Mouse (Mus musculus): ENCODE data around the gene Akr1c19. TPM values are rescaled to one million over a fixed set of nuclear protein-coding genes. Genes with fewer than 3 reads are reported as not detected.
"Not testable (repeated sequence)": the region's sequence is repeated elsewhere in the genome, so short reads cannot be mapped to it uniquely, and the experiment has no call there.

Akr1c19 gene
- polyA plus RNA-seq, 1 experiment from 2014 or later, result 4.6 TPM

GRCm38 (mm10) chr13:4211560-4212299 lies 16.8 kb upstream of the Akr1c19 start:
- Histone ChIP-seq H3K4me1 (ENCODE audit: control insufficient read depth, insufficient read depth, low read length) (no peaks in the 10 kb centered on the region), H3K9me3 (ENCODE audit: control insufficient read depth, low read length) (no peaks in the 10 kb centered on the region), H3K4me3 (replicated peaks; ENCODE audit: low read depth, low read length) (no peak overlapping the region), H3K27me3 (ENCODE audit: control insufficient read depth, insufficient read depth, low read length) (no peaks in the 10 kb centered on the region), H3K4me2 (ENCODE audit: low read length) (no peak overlapping the region), H3K27ac (replicated peaks; ENCODE audit: low read depth, low read length) (no peak overlapping the region), H3K9ac (replicated peaks; ENCODE audit: low read length) (no peak overlapping the region), H3K36me3 (ENCODE audit: control insufficient read depth, insufficient read depth, low read length) (no peaks in the 10 kb centered on the region)
- ATAC-seq (ENCODE audit: low FRiP score, low TSS enrichment), result 0 out of 2 replicates have a peak, but pooled peaks have one; percentile 14
- 58% methylated on average over 20 of the region's 20 CpGs for WGBS
- peak; percentile 20 for DNase-seq

- Histone ChIP-seq H3K9ac (replicated peaks; ENCODE audit: low read length) (no peak overlapping the region), H3K36me3 (ENCODE audit: control insufficient read depth, insufficient read depth, low read length) (no peaks in the 10 kb centered on the region), H3K4me3 (replicated peaks; ENCODE audit: low read depth, low read length) (no peak overlapping the region), H3K9me3 (ENCODE audit: control insufficient read depth, low read length) (no peaks in the 10 kb centered on the region), H3K4me1 (ENCODE audit: control insufficient read depth, insufficient read depth, low read length) (no peaks in the 10 kb centered on the region), H3K27me3 (ENCODE audit: control insufficient read depth, insufficient read depth, low read length) (no peaks in the 10 kb centered on the region), H3K27ac (replicated peaks; ENCODE audit: low read depth, low read length) (no peak overlapping the region), H3K4me2 (ENCODE audit: low read length) (no peak overlapping the region)
- 45% methylated on average over 3 of the region's 3 CpGs for WGBS
- ATAC-seq (ENCODE audit: low FRiP score, low TSS enrichment) (no peak), DNase-seq (peak; percentile 28)
Measured at GRCm38 (mm10) chr13:4212309-4212708, 16.2 kb upstream of the Akr1c19 start.

DNA sequence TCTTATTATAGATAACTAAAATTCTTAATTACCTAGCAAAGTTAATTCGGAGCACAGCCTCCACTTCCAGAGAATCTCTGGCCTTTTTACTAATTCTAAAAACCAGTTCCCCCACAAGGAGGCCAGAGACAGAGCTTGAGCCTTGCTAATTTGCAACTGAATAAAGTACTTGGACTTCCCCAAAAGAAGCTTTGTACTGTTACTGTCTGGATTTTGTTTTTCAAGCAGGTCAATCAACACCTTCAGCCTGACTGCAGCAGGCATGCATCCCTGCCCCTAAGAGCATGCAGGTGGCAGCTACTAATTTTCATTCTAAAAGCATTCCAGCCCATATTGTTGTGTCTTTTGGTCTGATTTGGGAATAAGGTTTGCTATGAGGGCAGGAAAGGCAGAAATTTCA lies 13.0 kb upstream of the Akr1c19 start:
- H3K36me3 ChIP-seq (ENCODE audit: control insufficient read depth, insufficient read depth, low read length); H3K4me1 ChIP-seq (ENCODE audit: control insufficient read depth, insufficient read depth, low read length): not testable (repeated sequence)
- WGBS, result 82% methylated on average over 1 of the region's 1 CpGs

DNA sequence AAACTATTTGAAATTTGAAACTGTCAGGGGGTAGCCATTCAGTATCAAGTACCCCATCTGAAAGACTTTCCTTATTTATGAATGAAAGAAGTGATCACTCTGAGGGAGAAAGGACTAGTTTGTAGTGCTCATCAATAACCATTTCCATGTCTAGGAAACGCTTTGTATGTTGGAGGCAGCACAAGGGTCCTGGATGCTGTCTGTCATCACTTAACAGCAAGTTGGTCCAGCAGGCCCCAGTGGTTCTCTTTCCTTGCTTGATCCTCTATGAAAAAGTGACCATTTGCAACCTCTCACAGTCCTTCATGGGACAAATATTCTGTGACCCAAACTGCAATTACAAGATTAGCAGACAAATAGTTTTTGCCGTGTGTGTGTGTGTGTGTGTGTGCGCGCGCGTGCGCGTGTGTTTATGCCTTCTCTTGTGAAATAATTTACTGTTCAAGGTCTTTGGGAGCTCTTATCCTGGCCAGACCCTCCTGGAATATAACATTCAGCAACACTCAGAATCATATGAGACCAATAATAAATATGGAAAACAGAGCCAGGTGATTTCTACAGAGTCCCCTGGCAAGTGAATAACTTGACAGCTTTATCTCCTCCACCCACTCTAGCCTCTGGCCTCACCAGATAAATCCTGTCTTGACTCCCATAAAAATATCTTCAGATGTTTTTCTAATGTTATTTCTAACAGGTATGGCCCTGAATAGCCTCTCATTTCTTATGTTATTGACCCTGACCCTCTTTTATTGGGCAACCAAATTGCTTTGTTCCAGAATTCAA lies 2.5 kb downstream of the Akr1c19 start:
- no peak overlapping the region for H3K4me3 ChIP-seq (replicated peaks; ENCODE audit: low read depth, low read length)
- DNase-seq, result no peak
- no peaks in the 10 kb centered on the region for H3K36me3 ChIP-seq (ENCODE audit: control insufficient read depth, insufficient read depth, low read length)
- H3K27ac ChIP-seq (replicated peaks; ENCODE audit: low read depth, low read length), result no peak overlapping the region
- no peaks in the 10 kb centered on the region for H3K27me3 ChIP-seq (ENCODE audit: control insufficient read depth, insufficient read depth, low read length)
- no peak overlapping the region for H3K4me2 ChIP-seq (ENCODE audit: low read length)
- H3K9ac ChIP-seq (replicated peaks; ENCODE audit: low read length), result no peak overlapping the region
- WGBS, result 97% methylated on average over 8 of the region's 8 CpGs
- H3K4me1 ChIP-seq (ENCODE audit: control insufficient read depth, insufficient read depth, low read length), result no peaks in the 10 kb centered on the region
- no peak for ATAC-seq (ENCODE audit: low FRiP score, low TSS enrichment)
- no peaks in the 10 kb centered on the region for H3K9me3 ChIP-seq (ENCODE audit: control insufficient read depth, low read length)

More for the DNA sequence above, 13.0 kb upstream of the Akr1c19 start:
- ATAC-seq (ENCODE audit: low FRiP score, low TSS enrichment); H3K4me3 ChIP-seq (replicated peaks; ENCODE audit: low read depth, low read length); H3K27ac ChIP-seq (replicated peaks; ENCODE audit: low read depth, low read length); H3K9ac ChIP-seq (replicated peaks; ENCODE audit: low read length); H3K9me3 ChIP-seq (ENCODE audit: control insufficient read depth, low read length); H3K4me2 ChIP-seq (ENCODE audit: low read length); H3K27me3 ChIP-seq (ENCODE audit: control insufficient read depth, insufficient read depth, low read length); DNase-seq: not testable (repeated sequence)

DNA sequence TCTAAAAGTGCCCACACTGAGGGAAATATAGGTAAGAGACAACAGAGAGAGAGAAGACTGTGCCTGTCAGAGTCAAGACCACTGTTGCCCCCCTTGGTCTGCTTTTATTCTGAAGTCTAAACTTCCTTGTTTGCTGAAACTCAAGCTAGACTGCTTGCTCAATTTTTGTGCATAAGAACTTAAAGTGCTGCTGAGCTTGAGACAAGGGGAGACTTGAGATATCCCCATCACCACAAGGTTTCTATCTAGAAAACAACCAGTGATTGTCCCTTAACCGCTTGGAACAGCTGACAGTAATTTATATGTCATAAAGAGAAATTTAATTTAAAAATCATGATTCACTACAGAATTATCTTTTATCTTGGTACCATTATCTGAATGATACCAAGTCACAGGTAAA lies 4.6 kb downstream of the Akr1c19 start:
- 80% methylated on average over 1 of the region's 1 CpGs for WGBS
- ATAC-seq (ENCODE audit: low FRiP score, low TSS enrichment), result no peak
- no peaks in the 10 kb centered on the region for H3K27me3 ChIP-seq (ENCODE audit: control insufficient read depth, insufficient read depth, low read length)

DNA sequence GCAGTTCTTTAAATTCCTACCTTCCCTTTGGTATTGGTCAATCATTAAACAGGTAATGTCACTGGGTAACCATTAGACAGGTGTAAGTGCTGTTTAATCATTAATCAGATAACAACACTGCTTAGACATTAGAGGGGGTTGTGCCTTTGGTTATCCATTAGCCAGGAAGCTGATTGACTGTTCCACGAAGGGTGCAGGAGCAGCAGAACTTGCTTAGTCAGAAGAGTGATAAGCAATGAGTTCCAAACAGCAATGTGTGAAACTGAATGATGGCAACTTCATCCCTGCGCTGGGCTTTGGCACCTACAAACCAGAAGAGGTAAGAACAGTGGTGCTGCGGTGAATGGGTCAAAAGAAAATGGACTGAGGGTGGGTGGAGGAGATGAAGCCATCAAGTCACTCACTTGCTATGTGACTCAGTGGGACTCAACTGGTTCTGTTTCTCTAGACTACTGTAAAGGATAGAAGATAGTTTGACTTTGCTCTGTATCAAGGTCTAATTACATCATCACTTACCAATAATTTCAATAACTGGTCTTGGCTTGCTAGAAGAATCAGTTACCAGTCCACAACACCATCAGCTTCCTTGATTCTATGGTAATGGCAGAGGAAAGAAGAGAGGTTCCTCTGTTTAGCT lies 5.2 kb downstream of the Akr1c19 start:
- H3K4me2 ChIP-seq (ENCODE audit: low read length), result no peak overlapping the region
- 86% methylated on average over 3 of the region's 3 CpGs for WGBS
- ATAC-seq (ENCODE audit: low FRiP score, low TSS enrichment), result no peak
- no peak overlapping the region for H3K9ac ChIP-seq (replicated peaks; ENCODE audit: low read length)
- H3K4me3 ChIP-seq (replicated peaks; ENCODE audit: low read depth, low read length), result no peak overlapping the region
- DNase-seq, result no peak
- no peak overlapping the region for H3K27ac ChIP-seq (replicated peaks; ENCODE audit: low read depth, low read length)
- no peaks in the 10 kb centered on the region for H3K27me3 ChIP-seq (ENCODE audit: control insufficient read depth, insufficient read depth, low read length)
- H3K36me3 ChIP-seq (ENCODE audit: control insufficient read depth, insufficient read depth, low read length), result no peaks in the 10 kb centered on the region
- H3K9me3 ChIP-seq (ENCODE audit: control insufficient read depth, low read length), result no peaks in the 10 kb centered on the region
- H3K4me1 ChIP-seq (ENCODE audit: control insufficient read depth, insufficient read depth, low read length), result no peaks in the 10 kb centered on the region

More for the DNA sequence above, 4.6 kb downstream of the Akr1c19 start:
- Histone ChIP-seq H3K4me1 (ENCODE audit: control insufficient read depth, insufficient read depth, low read length) (no peaks in the 10 kb centered on the region), H3K36me3 (ENCODE audit: control insufficient read depth, insufficient read depth, low read length) (no peaks in the 10 kb centered on the region), H3K9ac (replicated peaks; ENCODE audit: low read length) (no peak overlapping the region), H3K4me3 (replicated peaks; ENCODE audit: low read depth, low read length) (no peak overlapping the region), H3K4me2 (ENCODE audit: low read length) (no peak overlapping the region), H3K27ac (replicated peaks; ENCODE audit: low read depth, low read length) (no peak overlapping the region), H3K9me3 (ENCODE audit: control insufficient read depth, low read length) (no peaks in the 10 kb centered on the region)
- DNase-seq, result no peak

- peak; percentile 75 for DNase-seq
- Histone ChIP-seq H3K36me3 (ENCODE audit: control insufficient read depth, insufficient read depth, low read length) (no peaks in the 10 kb centered on the region), H3K4me3 (replicated peaks; ENCODE audit: low read depth, low read length) (peak overlapping the region; percentile 36), H3K9ac (replicated peaks; ENCODE audit: low read length) (peak overlapping the region; percentile 54), H3K27me3 (ENCODE audit: control insufficient read depth, insufficient read depth, low read length) (no peaks in the 10 kb centered on the region), H3K4me1 (ENCODE audit: control insufficient read depth, insufficient read depth, low read length) (no peaks in the 10 kb centered on the region), H3K27ac (replicated peaks; ENCODE audit: low read depth, low read length) (peak overlapping the region; percentile 63), H3K4me2 (ENCODE audit: low read length) (peak overlapping the region; percentile 50), H3K9me3 (ENCODE audit: control insufficient read depth, low read length) (no peaks in the 10 kb centered on the region)
- peak; percentile 89 for ATAC-seq (ENCODE audit: low FRiP score, low TSS enrichment)
- 2% methylated on average over 13 of the region's 13 CpGs for WGBS
Measured at GRCm38 (mm10) chr13:4244861-4245559, 16.5 kb downstream of the Akr1c19 start.

GRCm38 (mm10) chr13:4249347-4249746 lies 20.8 kb downstream of the Akr1c19 start:
- 43% methylated on average over 3 of the region's 3 CpGs for WGBS
- DNase-seq, result no peak
- Histone ChIP-seq H3K27me3 (ENCODE audit: control insufficient read depth, insufficient read depth, low read length) (no peaks in the 10 kb centered on the region), H3K36me3 (ENCODE audit: control insufficient read depth, insufficient read depth, low read length) (no peaks in the 10 kb centered on the region), H3K27ac (replicated peaks; ENCODE audit: low read depth, low read length) (no peak overlapping the region), H3K9me3 (ENCODE audit: control insufficient read depth, low read length) (no peaks in the 10 kb centered on the region), H3K4me3 (replicated peaks; ENCODE audit: low read depth, low read length) (no peak overlapping the region), H3K9ac (replicated peaks; ENCODE audit: low read length) (no peak overlapping the region), H3K4me2 (ENCODE audit: low read length) (no peak overlapping the region), H3K4me1 (ENCODE audit: control insufficient read depth, insufficient read depth, low read length) (no peaks in the 10 kb centered on the region)
- no peak for ATAC-seq (ENCODE audit: low FRiP score, low TSS enrichment)

All from midbrain, embryonic 14.5 days (tissue).